Mouse (Mus musculus) forebrain, embryonic 14.5 days (tissue): ENCODE data around the gene Cd70. TPM values are rescaled to one million over a fixed set of nuclear protein-coding genes. Genes with fewer than 3 reads are reported as not detected.

Source experiments
- polyA plus RNA-seq: library from polyadenylated mRNA; unstranded; fragments of >200 nt; fragmentation: Nextera tagmentation; extraction: Ambion mirVana; gene quantifications from 2 replicates; pipeline ENCODE4 v1.2.1, GENCODE M21; 2014

Gene Cd70
- polyA plus RNA-seq, 1 experiment from 2014 or later: 0.50 TPM

Other genes with a start within 250 kb of the Cd70 start
- gene Mllt1, start 214.4 kb downstream of the Cd70 start, polyA plus RNA-seq: 45.6 and 52.3 TPM in 2 replicates
- not detected in 2 replicates for gene Acer1, start 167.7 kb downstream of the Cd70 start, polyA plus RNA-seq
- gene Clpp, start 159.5 kb downstream of the Cd70 start, polyA plus RNA-seq: 173 and 209 TPM in 2 replicates
- gene Alkbh7, start 152.4 kb downstream of the Cd70 start, polyA plus RNA-seq: 41.9 and 44.8 TPM in 2 replicates
- gene Pspn, start 149.8 kb downstream of the Cd70 start, polyA plus RNA-seq: 0.70 TPM in 2 replicates
- gene Gtf2f1, start 138.5 kb downstream of the Cd70 start, polyA plus RNA-seq: 70.7 and 78.9 TPM in 2 replicates
- 0.14 and 0.37 TPM in 2 replicates for gene Gm17949, start 138.3 kb downstream of the Cd70 start, polyA plus RNA-seq
- 24.6 and 26.0 TPM in 2 replicates for gene Khsrp, start 118.3 kb downstream of the Cd70 start, polyA plus RNA-seq
- not detected in 2 replicates for gene Slc25a41, start 108.1 kb downstream of the Cd70 start, polyA plus RNA-seq
- 1.9 and 2.0 TPM in 2 replicates for gene Crb3, start 90.7 kb downstream of the Cd70 start, polyA plus RNA-seq
- 25.7 and 27.2 TPM in 2 replicates for gene Slc25a23, start 89.9 kb downstream of the Cd70 start, polyA plus RNA-seq
- gene Dennd1c, start 71.3 kb downstream of the Cd70 start, polyA plus RNA-seq: 3.6 and 4.1 TPM in 2 replicates
- 229 and 249 TPM in 2 replicates for gene Tubb4a, start 62.0 kb downstream of the Cd70 start, polyA plus RNA-seq
- 6.7 and 7.7 TPM in 2 replicates for gene Tnfsf9, start 44.5 kb downstream of the Cd70 start, polyA plus RNA-seq
- not detected in 2 replicates for gene Tnfsf14, start 44.4 kb upstream of the Cd70 start, polyA plus RNA-seq
- 0.71 and 0.90 TPM in 2 replicates for gene C3, start 78.4 kb upstream of the Cd70 start, polyA plus RNA-seq
- gene Gpr108, start 98.7 kb upstream of the Cd70 start, polyA plus RNA-seq: 19.3 and 19.6 TPM in 2 replicates
- gene Trip10, start 99.7 kb upstream of the Cd70 start, polyA plus RNA-seq: 10.4 and 11.8 TPM in 2 replicates
- 0.95 and 1.2 TPM in 2 replicates for gene Vav1, start 129.3 kb upstream of the Cd70 start, polyA plus RNA-seq
- 3.8 and 5.3 TPM in 2 replicates for gene Adgre1, start 208.9 kb upstream of the Cd70 start, polyA plus RNA-seq